Mouse (Mus musculus) small intestine, adult 10 weeks (tissue): Measurements from ENCODE around the gene Gm10058. TPM values are rescaled to one million over a fixed set of nuclear protein-coding genes. Genes with fewer than 3 reads are reported as not detected.

Experiments used
- polyA plus RNA-seq: library from polyadenylated mRNA; stranded (reverse); fragments of 350-450 nt; fragmentation: Illumina TruSeq; extraction: RNeasy Lipid Tissue Mini Kit (QIAGEN cat#74804); gene quantifications from one replicate; pipeline ENCODE4 v1.2.3, GENCODE M21; 2014; ENCODE audit warnings: low replicate concordance

Gm10058 gene
- not detected for polyA plus RNA-seq

DNA sequence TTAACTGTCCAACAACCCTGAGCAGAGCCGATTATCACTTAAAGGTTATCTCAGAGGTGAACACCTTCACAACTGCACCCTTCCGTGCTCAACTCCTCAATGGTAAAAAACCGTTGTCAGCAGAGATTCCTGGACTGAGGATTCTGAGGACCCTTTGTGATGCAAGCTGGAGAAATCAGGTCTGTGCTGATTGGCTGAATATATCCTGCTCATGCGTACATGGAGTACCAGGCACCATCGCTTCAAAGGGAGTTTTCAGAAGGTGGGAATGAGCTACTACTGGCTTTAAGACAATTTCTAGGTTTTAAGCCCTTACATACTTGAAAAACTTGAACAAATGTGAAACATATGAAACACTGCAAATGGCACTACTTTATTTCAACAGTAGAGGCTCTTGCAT, at the start of gene Gm10058:
Gene Gm10058 (minus strand): TSS at position 101 of the 400 bp plus-strand sequence.

